Mouse (Mus musculus): ENCODE results near the gene Nlrx1.

- no peak for TF ChIP-seq POLR2A (IDR thresholded peaks at IDR 0.05; ENCODE audit: borderline replicate concordance, low read depth, low read length)
- TF ChIP-seq CTCF (IDR thresholded peaks at IDR 0.05; ENCODE audit: low read depth, low read length), result no peak
These were observed 46.5 kb upstream of the Nlrx1 start for GRCm38 (mm10) chr9:44314910-44315309.

Measured in bone marrow macrophage, adult 2 months (primary cell).